Mouse (Mus musculus) embryonic facial prominence, embryonic 10.5 days (tissue): ENCODE results near the gene Erich4. TPM values are rescaled to one million over a fixed set of nuclear protein-coding genes. Genes with fewer than 3 reads are reported as not detected.
A peak's percentile ranks its signal among the peaks of the same experiment; 100 is the strongest.

Experiments
- DNase-seq: peaks from one replicate; pipeline ENCODE4 v3.0.0-alpha.2; 2017; ENCODE audit warnings: low spot score
- H3K27ac ChIP-seq: fragments of 300-500 bp; sonication (generic); replicated peaks from 2 replicates; pipeline ENCODE4 v1.5.1; 2016; ENCODE audit warnings: mild to moderate bottlenecking
- H3K27me3 ChIP-seq: fragments of 300-500 bp; sonication (generic); replicated peaks from 2 replicates; pipeline ENCODE4 v1.6.1; 2016; ENCODE audit warnings: low read depth, mild to moderate bottlenecking; ENCODE audit not compliant: poor library complexity, severe bottlenecking
- H3K36me3 ChIP-seq: fragments of 300-500 bp; sonication (generic); replicated peaks from 2 replicates; pipeline ENCODE4 v1.6.1; 2016; ENCODE audit warnings: mild to moderate bottlenecking, moderate library complexity
- H3K4me1 ChIP-seq: fragments of 300-500 bp; sonication (generic); 2 replicates; pipeline ENCODE4 v1.6.1; 2016
- H3K4me3 ChIP-seq: fragments of 300-500 bp; sonication (generic); 2 replicates; pipeline ENCODE4 v1.5.1; 2016; ENCODE audit warnings: mild to moderate bottlenecking, moderate library complexity
- H3K9me3 ChIP-seq: fragments of 300-500 bp; sonication (generic); 2 replicates; pipeline ENCODE4 v1.6.1; 2016; ENCODE audit warnings: mild to moderate bottlenecking
- WGBS: fragments of 180-500 bp; shearing (Covaris S2); methylation state at CpG from one replicate; pipeline ENCODE4 v1.1.7; 2016; 5-methylcytosine and 5-hydroxymethylcytosine counted together
- polyA plus RNA-seq: library from polyadenylated mRNA; unstranded; fragments of >200 nt; fragmentation: Nextera tagmentation; extraction: Ambion mirVana; gene quantifications from 2 replicates; pipeline ENCODE4 v1.2.1, GENCODE M21; 2016

The Erich4 gene
- polyA plus RNA-seq: not detected in 2 replicates

GRCm38 (mm10) chr7:25615706-25616011 is at the start of gene Erich4:
Gene Erich4 (minus strand): TSS chr7:25615892.
- peaks cover 10% of the 10 kb centered on the region for H3K4me1 ChIP-seq
- no peak within 1 kb of the TSS for H3K27ac ChIP-seq
- H3K27me3 ChIP-seq: peaks cover 8% of the 10 kb centered on the region
- no peak within 1 kb of the TSS for H3K4me3 ChIP-seq
- DNase-seq: no peak
- WGBS: 81% methylated on average over 5 of the region's 5 CpGs
- H3K36me3 ChIP-seq: no peaks in the 10 kb centered on the region
- no peaks in the 10 kb centered on the region for H3K9me3 ChIP-seq

GRCm38 (mm10) chr7:25658657-25659472 is 43.2 kb upstream of the Erich4 start, which contains the start of the genes Bckdha and Exosc5:
Gene Bckdha (minus strand): TSS chr7:25658981.
Gene Exosc5 (plus strand): TSS chr7:25659164.
- Histone ChIP-seq H3K27ac (peak within 1 kb of the TSS; percentile 93), H3K9me3 (no peaks in the 10 kb centered on the region), H3K4me1 (peaks cover 24% of the 10 kb centered on the region), H3K27me3 (no peaks in the 10 kb centered on the region), H3K36me3 (peaks cover 27% of the 10 kb centered on the region), H3K4me3 (peak within 1 kb of the TSS; percentile 77)
- WGBS: under 1% methylated on average over 50 of the region's 50 CpGs
- DNase-seq: peak; percentile 99

- no peak for DNase-seq
- peaks cover 24% of the 10 kb centered on the region for H3K4me1 ChIP-seq
- H3K9me3 ChIP-seq: no peaks in the 10 kb centered on the region
- peaks cover 16% of the 10 kb centered on the region for H3K36me3 ChIP-seq
- 0 out of 2 replicates have a peak overlapping the region, but pooled peaks have one; percentile 93 for H3K27ac ChIP-seq
- H3K4me3 ChIP-seq: peak overlapping the region; percentile 77
- no peaks in the 10 kb centered on the region for H3K27me3 ChIP-seq
- WGBS: 44% methylated on average over 10 of the region's 10 CpGs
Measured at GRCm38 (mm10) chr7:25657785-25658184, 42.1 kb upstream of the Erich4 start.

- Histone ChIP-seq H3K27ac (no peak overlapping the region), H3K4me1 (peaks cover 24% of the 10 kb centered on the region), H3K36me3 (no peaks in the 10 kb centered on the region; the same call in 1 of the 2 replicates), H3K9me3 (no peaks in the 10 kb centered on the region), H3K27me3 (no peaks in the 10 kb centered on the region), H3K4me3 (no peak overlapping the region)
- WGBS: 79% methylated on average over 11 of the region's 11 CpGs
- no peak for DNase-seq
Measured at GRCm38 (mm10) chr7:25655601-25656428, 40.1 kb upstream of the Erich4 start.

- Histone ChIP-seq H3K9me3 (no peaks in the 10 kb centered on the region), H3K27me3 (no peaks in the 10 kb centered on the region), H3K27ac (no peak overlapping the region), H3K36me3 (no peaks in the 10 kb centered on the region; the same call in 1 of the 2 replicates), H3K4me1 (peaks cover 19% of the 10 kb centered on the region), H3K4me3 (no peak overlapping the region)
- 91% methylated on average over 12 of the region's 12 CpGs for WGBS
- no peak for DNase-seq
Measured at GRCm38 (mm10) chr7:25652244-25652759, 36.6 kb upstream of the Erich4 start.

GRCm38 (mm10) chr7:25651281-25651680 is 35.6 kb upstream of the Erich4 start:
- DNase-seq: no peak
- Histone ChIP-seq H3K27me3 (no peaks in the 10 kb centered on the region), H3K27ac (no peak overlapping the region), H3K4me1 (peaks cover 11% of the 10 kb centered on the region), H3K4me3 (no peak overlapping the region), H3K36me3 (no peaks in the 10 kb centered on the region; the same call in 1 of the 2 replicates), H3K9me3 (no peaks in the 10 kb centered on the region)
- 91% methylated on average over 8 of the region's 8 CpGs for WGBS

- Histone ChIP-seq H3K4me1 (peaks cover 11% of the 10 kb centered on the region), H3K9me3 (no peaks in the 10 kb centered on the region), H3K4me3 (no peak overlapping the region), H3K36me3 (peaks cover 5% of the 10 kb centered on the region; the same call in 1 of the 2 replicates), H3K27ac (no peak overlapping the region), H3K27me3 (no peaks in the 10 kb centered on the region)
- DNase-seq: no peak
- 71% methylated on average over 5 of the region's 5 CpGs for WGBS
Measured at GRCm38 (mm10) chr7:25649839-25650238, 34.1 kb upstream of the Erich4 start.

- H3K4me3 ChIP-seq: no peak overlapping the region
- no peaks in the 10 kb centered on the region for H3K27me3 ChIP-seq
- H3K4me1 ChIP-seq: peaks cover 11% of the 10 kb centered on the region
- 56% methylated on average over 5 of the region's 5 CpGs for WGBS
- H3K9me3 ChIP-seq: no peaks in the 10 kb centered on the region
- H3K27ac ChIP-seq: no peak overlapping the region
- peaks cover 5% of the 10 kb centered on the region; the same call in 1 of the 2 replicates for H3K36me3 ChIP-seq
- DNase-seq: no peak
Measured at GRCm38 (mm10) chr7:25647574-25648123, 32.0 kb upstream of the Erich4 start.

- WGBS: 56% methylated on average over 14 of the region's 14 CpGs
- DNase-seq: no peak
Measured at GRCm38 (mm10) chr7:25645074-25645473, 29.4 kb upstream of the Erich4 start.

GRCm38 (mm10) chr7:25644631-25645030 is 28.9 kb upstream of the Erich4 start:
- no peaks in the 10 kb centered on the region for H3K27me3 ChIP-seq
- peaks cover 18% of the 10 kb centered on the region for H3K36me3 ChIP-seq
- H3K27ac ChIP-seq: no peak overlapping the region
- H3K4me3 ChIP-seq: no peak overlapping the region
- H3K4me1 ChIP-seq: peaks cover 10% of the 10 kb centered on the region
- DNase-seq: no peak
- no peaks in the 10 kb centered on the region for H3K9me3 ChIP-seq
- 79% methylated on average over 4 of the region's 4 CpGs for WGBS

More at GRCm38 (mm10) chr7:25645074-25645473, 29.4 kb upstream of the Erich4 start:
- H3K4me3 ChIP-seq: no peak overlapping the region
- peaks cover 18% of the 10 kb centered on the region for H3K36me3 ChIP-seq
- H3K27me3 ChIP-seq: no peaks in the 10 kb centered on the region
- no peaks in the 10 kb centered on the region for H3K9me3 ChIP-seq
- peaks cover 11% of the 10 kb centered on the region for H3K4me1 ChIP-seq
- no peak overlapping the region for H3K27ac ChIP-seq

- WGBS: 83% methylated on average over 10 of the region's 10 CpGs
- no peak overlapping the region for H3K27ac ChIP-seq
- H3K36me3 ChIP-seq: peaks cover 18% of the 10 kb centered on the region
- peaks cover 5% of the 10 kb centered on the region; the same call in 1 of the 2 replicates for H3K4me1 ChIP-seq
- no peak for DNase-seq
- H3K27me3 ChIP-seq: no peaks in the 10 kb centered on the region
- H3K9me3 ChIP-seq: no peaks in the 10 kb centered on the region
- no peak overlapping the region for H3K4me3 ChIP-seq
Measured at GRCm38 (mm10) chr7:25644136-25644535, 28.4 kb upstream of the Erich4 start.

GRCm38 (mm10) chr7:25639754-25640153 is 24.1 kb upstream of the Erich4 start:
- WGBS: 90% methylated on average over 4 of the region's 4 CpGs

More at GRCm38 (mm10) chr7:25639754-25640153, 24.1 kb upstream of the Erich4 start:
- Histone ChIP-seq H3K9me3 (no peaks in the 10 kb centered on the region), H3K4me1 (no peaks in the 10 kb centered on the region), H3K36me3 (peaks cover 48% of the 10 kb centered on the region), H3K27me3 (no peaks in the 10 kb centered on the region), H3K4me3 (no peak overlapping the region), H3K27ac (no peak overlapping the region)
- DNase-seq: no peak
